Mouse (Mus musculus) stomach, embryonic 16.5 days (tissue): ENCODE results near the gene Asb9. TPM values are rescaled to one million over a fixed set of nuclear protein-coding genes. Genes with fewer than 3 reads are reported as not detected.

ENCODE experiments used
- ATAC-seq: fragments of 200-750 bp; cut with Nextera tagmentation; 2 replicates; pipeline ENCODE4 v1.8.0; 2017; ENCODE audit warnings: moderate number of reproducible peaks, moderate TSS enrichment; ENCODE audit not compliant: insufficient read depth, low FRiP score
- H3K27ac ChIP-seq: fragments of 300-500 bp; sonication (generic); 2 replicates; pipeline ENCODE4 v1.5.1; 2014; ENCODE audit warnings: low read length
- H3K27me3 ChIP-seq: fragments of 300-500 bp; sonication (generic); 2 replicates; pipeline ENCODE4 v1.6.1; 2014; ENCODE audit warnings: low read length, control low read depth, mixed read lengths; ENCODE audit not compliant: control insufficient read depth, insufficient read depth
- H3K36me3 ChIP-seq: fragments of 300-500 bp; sonication (generic); 2 replicates; pipeline ENCODE4 v1.6.1; 2014; ENCODE audit warnings: low read length; ENCODE audit not compliant: control insufficient read depth, insufficient read depth
- H3K4me1 ChIP-seq: fragments of 300-500 bp; sonication (generic); 2 replicates; pipeline ENCODE4 v1.6.1; 2014; ENCODE audit warnings: low read length, control low read depth, mixed read lengths; ENCODE audit not compliant: control insufficient read depth, insufficient read depth
- H3K4me2 ChIP-seq: fragments of 300-500 bp; sonication (generic); 2 replicates; pipeline ENCODE4 v1.6.1; 2014; ENCODE audit warnings: low read depth, low read length, mixed read lengths
- H3K4me3 ChIP-seq: fragments of 300-500 bp; sonication (generic); replicated peaks from 2 replicates; pipeline ENCODE4 v1.5.1; 2014; ENCODE audit warnings: mild to moderate bottlenecking, low read length
- H3K9ac ChIP-seq: fragments of 300-500 bp; sonication (generic); 2 replicates; pipeline ENCODE4 v1.6.1; 2014; ENCODE audit warnings: low read length
- H3K9me3 ChIP-seq: fragments of 300-500 bp; sonication (generic); replicated peaks from 2 replicates; pipeline ENCODE4 v1.6.1; 2016; ENCODE audit warnings: low read length, control low read depth; ENCODE audit not compliant: control insufficient read depth
- WGBS: fragments of 180-500 bp; shearing (Covaris S2); extraction: QIAGEN DNeasy Blood & Tissue Kit; methylation state at CpG from one replicate; pipeline ENCODE4 v1.1.7; 2014; 5-methylcytosine and 5-hydroxymethylcytosine counted together
- polyA plus RNA-seq: library from polyadenylated mRNA; unstranded; fragments of >200 nt; fragmentation: Nextera tagmentation; extraction: Ambion mirVana; gene quantifications from 2 replicates; pipeline ENCODE4 v1.2.1, GENCODE M21; 2015

Asb9 gene
- polyA plus RNA-seq, 1 experiment from 2014 or later, result not detected

DNA sequence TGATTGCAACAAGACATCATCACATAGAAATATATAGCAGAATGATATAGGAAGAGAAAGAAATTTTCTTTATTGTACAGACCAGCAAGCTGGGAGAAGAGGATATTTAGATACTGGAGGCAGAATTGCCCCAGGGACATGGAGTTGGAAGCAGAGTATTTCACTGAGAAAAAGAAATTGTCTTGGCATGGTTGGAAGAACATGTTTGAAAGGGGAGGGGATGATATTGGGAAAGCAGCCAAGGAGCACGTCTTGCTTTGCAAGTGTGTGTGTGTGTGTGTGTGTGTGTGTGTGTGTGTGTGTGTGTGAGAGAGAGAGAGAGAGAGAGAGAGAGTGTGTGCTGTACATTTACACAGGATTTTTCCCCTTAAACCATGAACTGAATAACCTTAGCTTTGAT lies 64.1 kb downstream of the Asb9 start:
- H3K9ac ChIP-seq, result no peak overlapping the region
- H3K4me2 ChIP-seq, result no peak overlapping the region
- 45% methylated on average over 1 of the region's 1 CpGs for WGBS
- H3K9me3 ChIP-seq, result no peaks in the 10 kb centered on the region
- no peak for ATAC-seq
- H3K36me3 ChIP-seq, result no peaks in the 10 kb centered on the region
- no peak overlapping the region for H3K27ac ChIP-seq
- no peak overlapping the region for H3K4me3 ChIP-seq
- H3K4me1 ChIP-seq, result no peaks in the 10 kb centered on the region
- no peaks in the 10 kb centered on the region for H3K27me3 ChIP-seq

DNA sequence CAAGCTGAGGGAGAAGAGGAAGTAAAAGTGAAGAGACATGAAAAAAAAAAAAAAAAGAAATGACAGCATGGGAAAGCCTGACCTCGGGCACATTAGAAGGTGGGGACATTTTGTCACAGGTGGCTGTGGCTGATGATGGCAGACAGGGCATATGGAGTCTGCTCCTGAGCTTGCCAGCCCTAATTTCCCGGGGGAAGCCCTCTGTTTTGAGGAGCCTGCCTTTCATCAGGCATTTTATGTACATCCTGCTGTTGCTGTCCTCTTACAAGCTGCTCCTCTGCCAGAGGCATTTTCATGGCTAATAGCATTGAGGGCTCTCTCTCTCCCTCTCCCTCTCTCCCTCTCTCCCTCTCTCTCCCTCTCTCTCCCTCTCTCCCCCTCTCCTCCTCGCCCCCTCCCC lies 70.8 kb downstream of the Asb9 start:
- Histone ChIP-seq H3K9ac (no peak overlapping the region), H3K4me3 (no peak overlapping the region), H3K4me2 (no peak overlapping the region), H3K4me1 (no peaks in the 10 kb centered on the region), H3K36me3 (no peaks in the 10 kb centered on the region), H3K27me3 (no peaks in the 10 kb centered on the region), H3K9me3 (no peaks in the 10 kb centered on the region), H3K27ac (no peak overlapping the region)
- 60% methylated on average over 2 of the region's 3 CpGs for WGBS
- ATAC-seq, result no peak

Other genes with a start within 250 kb of the Asb9 start
- gene Bmx, start 248.1 kb upstream of the Asb9 start, polyA plus RNA-seq, result 0.70 and 0.89 TPM in 2 replicates
- 10.5 and 10.9 TPM in 2 replicates for gene Pir, start 237.0 kb upstream of the Asb9 start, polyA plus RNA-seq
- 8.3 and 9.9 TPM in 2 replicates for gene Vegfd, start 132.9 kb upstream of the Asb9 start, polyA plus RNA-seq
- gene Piga, start 86.5 kb upstream of the Asb9 start, polyA plus RNA-seq, result 14.9 and 15.5 TPM in 2 replicates
- 0.72 TPM in 1 of 2 replicates, not detected in the other for gene Asb11, start 69.3 kb upstream of the Asb9 start, polyA plus RNA-seq